Mouse (Mus musculus) left cerebral cortex, adult 8-10 months (tissue): ENCODE results near the gene Add3. TPM values are rescaled to one million over a fixed set of nuclear protein-coding genes. Genes with fewer than 3 reads are reported as not detected.

ENCODE experiments used
- DNase-seq, 2 experiments: peaks; one replicate each; pipeline ENCODE4 v3.0.0; 2022; ENCODE audit warnings: low spot score in 2 of 2
- total RNA-seq, 4 experiments: library from RNA; stranded (reverse); gene quantifications; 2 replicates each; pipeline ENCODE4 v1.2.4; 2022

Add3 gene
- total RNA-seq: 100 to 1,000 TPM; 101 to 107 (median 105) TPM

GRCm38 (mm10) chr19:53140044-53140803, at the start of gene Add3:
Gene Add3 (plus strand): TSS chr19:53140443.
- peak; percentile 52 to 55 for DNase-seq

DNA sequence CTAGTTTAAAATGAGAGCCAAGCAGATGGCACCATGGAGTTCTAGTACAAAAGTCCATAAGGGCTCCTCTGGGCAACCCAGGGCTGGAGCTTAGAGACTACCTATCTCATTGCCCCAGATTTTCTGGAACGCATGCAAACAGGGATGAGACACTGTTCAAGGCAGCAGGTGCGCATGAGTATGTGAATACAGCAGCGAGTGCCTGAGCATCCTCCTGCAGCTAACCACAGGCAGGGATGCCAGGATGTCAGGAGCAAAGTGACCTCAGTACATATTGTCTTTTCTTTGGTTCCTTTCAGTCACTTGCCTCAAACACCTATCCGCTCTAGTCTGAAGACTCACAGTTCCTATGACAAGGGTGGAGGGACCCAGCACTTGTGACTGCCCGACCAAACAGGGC, 49.6 kb upstream of the Add3 start:
- no peak for DNase-seq

GRCm38 (mm10) chr19:53092251-53092650, 48.0 kb upstream of the Add3 start:
- no peak for DNase-seq

DNA sequence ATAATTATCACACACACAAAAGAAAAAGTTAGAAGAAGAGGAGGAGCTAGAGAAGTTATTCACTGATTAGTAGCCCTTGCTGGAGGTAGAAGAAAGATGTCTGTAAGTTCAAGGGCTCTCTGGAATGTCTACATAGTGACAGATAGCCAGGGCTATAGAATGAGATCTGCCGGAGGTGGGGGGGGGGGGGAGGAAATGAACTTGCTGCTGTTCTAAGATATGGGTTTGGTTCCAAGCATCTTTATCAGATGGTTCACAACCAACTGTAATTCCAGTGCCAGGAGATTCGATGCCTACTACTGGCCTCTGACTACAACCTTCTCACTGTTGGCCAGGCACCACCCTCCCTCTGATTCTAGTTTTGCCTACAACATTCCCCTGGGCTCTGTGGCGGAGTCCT, 46.9 kb upstream of the Add3 start:
- no peak for DNase-seq

DNA sequence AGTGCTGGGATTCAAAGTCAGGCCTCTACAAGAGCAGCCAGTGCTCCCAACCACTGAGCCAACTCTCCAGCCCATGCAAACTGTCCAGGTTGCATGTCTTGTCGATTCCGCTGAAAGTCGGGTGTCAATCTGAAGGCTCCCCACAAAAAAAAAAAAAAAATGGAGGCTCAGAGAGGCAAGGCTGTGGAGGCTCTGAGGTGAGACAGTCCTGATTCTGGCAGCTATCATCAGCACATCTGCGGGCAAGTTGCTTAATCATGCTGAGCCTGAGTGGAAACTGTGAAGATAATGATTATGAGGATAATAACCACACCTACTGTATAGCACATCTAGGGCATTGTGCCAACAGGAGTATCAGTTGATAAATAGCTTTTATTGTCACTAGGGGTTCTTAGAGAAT, 45.6 kb upstream of the Add3 start:
- DNase-seq: no peak

DNA sequence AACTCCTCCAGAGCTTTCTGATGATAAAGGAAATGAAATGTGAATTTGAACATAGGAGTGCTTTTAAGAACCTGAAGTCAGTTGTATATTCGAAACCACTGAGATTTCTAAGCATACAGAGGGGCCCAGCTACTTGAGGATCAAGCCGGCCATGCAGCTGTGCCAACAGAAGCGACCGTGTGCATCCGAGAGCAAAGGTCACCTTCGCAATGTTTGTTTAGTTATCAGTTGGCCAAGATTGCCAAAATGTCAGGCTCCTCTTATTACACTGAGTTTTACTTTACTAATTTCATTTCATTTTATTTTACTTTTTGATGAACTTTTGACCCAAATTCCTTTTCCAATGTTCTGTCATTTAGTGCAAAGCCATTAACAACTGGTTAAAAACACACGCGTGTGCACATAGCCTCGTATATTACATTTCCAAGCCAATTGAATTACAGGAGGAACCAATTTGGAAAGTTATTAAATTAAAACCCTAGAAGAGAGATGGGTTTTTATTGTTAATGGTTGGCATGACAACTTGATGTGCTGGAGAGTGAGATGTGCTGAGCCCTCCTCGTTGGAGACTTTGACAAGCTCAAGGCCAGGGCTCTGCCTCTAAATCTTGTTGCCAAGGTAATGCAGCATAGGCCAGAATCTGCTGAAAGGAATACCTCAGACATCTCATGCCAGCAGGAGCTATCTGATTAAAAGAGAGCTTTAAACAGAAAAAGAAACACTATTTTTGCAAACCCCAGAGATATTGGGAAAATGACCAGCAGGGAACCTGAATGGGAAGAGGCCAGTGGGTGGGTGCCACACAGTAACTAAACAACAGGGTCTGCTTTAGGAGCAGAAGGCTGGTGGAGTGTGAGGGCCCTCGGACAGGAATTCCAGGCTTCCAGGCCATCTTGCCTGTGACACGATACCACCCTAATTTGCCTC, 38.6 kb upstream of the Add3 start:
- no peak for DNase-seq

DNA sequence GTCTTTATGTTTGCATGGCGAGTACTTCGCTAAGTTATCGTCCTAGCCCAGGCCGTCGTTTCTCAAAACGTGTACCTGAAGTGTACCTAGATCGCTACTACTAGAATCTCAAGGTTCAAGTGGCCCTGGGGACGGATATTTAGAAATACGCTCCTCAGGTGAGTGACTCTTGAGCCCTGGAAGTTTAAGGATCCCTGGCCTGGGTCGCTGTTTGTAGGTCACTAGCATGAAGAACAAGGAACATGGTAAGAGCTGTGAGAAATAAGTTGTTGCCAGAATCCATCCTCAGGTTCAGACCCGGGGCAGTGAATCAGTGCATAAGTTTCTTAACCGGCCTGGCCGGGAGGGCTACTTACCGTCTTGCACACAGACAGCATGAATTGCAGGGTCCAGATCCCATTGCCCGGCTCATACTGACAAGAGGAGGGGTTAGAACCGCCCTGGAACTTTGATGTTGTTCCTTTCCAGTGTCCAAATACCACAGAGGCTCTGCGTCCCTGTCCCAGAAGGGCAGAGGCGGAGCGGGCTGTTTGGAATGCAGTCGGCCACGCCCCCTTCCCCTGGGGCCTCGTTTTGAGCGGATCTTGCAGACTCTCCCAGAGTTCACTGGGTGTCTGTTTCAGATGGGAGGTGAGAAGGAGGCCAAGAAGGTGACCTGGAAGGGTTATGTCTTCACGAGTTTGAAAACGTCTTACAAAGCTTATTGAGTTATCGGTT, 34.7 kb upstream of the Add3 start:
- no peak for DNase-seq

- peak in 1 of 2 experiments; percentile 37 for DNase-seq
Measured at GRCm38 (mm10) chr19:53106952-53107351, 33.3 kb upstream of the Add3 start.

DNA sequence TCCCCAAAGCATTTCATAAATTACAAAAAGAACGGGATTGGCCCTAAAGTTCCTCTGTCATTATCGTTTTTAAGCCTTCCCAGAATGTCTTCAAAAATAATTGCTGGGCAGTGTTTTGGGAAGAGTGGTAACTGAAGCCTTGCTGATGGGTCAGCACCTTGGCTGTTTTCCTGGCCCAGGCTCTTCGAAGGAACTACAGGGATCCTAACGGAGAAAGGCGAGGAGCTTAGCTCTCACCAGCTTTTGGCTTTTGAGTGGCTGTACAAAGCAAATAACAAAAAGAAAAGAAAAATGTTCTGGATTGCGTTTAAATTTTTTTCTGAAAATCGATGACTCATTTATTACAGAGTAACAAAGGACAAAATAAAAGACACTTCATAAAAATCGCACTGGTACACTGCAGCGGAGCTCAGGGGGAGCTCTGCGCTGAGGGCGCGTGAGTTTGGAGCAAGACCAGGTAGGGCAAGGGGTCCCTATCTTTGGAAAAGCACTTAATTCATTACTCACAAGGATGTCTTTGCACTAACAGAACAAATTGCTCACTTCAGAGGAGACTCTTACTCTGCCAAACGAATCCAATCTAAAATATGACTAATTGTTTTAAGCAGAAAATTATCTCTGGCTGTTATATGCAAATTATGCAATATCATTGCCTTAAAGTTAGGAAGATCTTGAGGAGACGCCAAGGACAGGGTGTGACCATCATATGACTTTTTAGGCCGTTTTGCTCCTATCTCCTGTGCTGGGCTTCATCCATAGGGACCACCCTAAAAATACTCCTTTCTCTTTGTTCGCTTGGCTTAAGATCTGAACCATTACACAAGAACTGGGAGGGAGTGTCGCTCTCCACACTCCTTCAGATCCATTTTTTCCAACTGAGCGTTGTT, 32.6 kb upstream of the Add3 start:
- no peak for DNase-seq

DNA sequence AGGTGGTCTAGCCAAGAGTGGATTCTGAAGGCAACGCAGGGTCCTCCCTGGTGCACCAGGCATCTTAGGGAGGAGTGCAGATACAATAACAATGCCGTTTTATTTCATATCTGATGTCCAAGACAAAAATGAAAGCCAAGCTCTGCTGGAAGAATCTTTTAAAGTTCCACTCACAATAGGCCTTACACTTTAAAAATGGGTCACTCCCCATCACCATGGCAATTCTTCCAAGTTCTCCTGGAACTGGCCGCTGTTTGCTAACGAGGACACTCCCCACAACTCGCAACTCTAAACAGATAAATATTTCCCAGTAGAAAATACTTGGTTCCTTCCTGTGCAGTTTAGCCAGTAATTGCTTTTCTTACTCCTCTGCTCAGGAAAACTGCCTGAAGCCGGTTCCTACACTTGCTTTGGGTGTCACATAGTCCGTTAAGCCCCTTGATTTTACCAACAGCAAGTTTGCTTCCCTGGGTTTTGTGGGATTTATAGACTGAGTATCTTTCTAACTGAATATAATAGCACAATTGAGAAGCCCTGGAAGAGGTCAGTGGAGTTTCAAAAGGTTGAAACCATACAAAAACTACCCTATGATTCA, 28.1 kb upstream of the Add3 start:
- DNase-seq: no peak

GRCm38 (mm10) chr19:53119255-53119795, 20.9 kb upstream of the Add3 start:
- DNase-seq: no peak

DNA sequence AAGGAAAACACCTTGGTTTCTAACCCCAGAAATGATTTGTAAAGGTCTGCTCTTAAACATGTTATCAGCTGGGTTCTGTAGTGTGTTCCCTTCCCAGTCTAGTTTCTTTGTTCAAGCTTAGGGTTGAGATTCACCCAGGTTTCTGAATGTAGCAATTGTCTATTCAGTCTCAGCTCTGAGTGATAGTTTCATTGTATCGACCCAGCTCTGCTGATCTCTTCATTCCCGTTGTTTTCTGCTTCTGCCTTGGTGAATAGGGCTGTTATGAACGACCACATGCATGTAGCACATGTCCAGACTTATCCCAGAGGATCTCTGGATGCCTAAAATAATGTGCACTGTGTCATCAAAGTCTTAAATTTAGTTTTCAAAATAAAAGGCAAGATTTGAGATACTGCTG, 19.8 kb upstream of the Add3 start:
- DNase-seq: no peak

DNA sequence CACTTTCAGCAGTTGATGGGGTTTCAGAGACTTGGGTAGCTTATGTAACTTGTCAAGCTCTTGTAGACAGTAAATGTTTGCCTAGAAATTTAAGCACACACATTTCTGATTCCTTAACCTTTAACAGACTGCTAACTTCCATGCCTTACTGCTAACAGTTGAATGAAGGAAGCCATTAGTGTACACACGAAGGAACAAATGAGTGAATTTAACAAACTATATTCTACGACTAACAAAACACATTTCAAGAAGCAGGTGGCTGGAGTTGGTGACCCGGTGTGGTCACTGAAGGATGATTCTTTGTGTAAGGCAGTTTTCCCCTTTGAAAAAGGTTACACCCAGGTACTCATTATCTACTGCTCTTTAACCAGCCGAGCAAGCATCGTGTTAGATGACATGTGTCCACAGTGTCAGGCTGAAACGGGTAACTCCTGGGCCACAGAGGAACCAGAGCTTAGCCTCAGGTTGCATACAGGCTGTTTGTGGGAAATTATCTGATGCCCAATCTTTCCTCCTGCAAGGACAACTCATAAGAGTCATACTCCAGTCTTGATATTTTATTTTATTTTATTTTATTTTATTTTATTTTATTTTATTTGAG, 17.5 kb upstream of the Add3 start:
- no peak for DNase-seq

- DNase-seq: no peak
Measured at GRCm38 (mm10) chr19:53123301-53123700, 16.9 kb upstream of the Add3 start.

DNA sequence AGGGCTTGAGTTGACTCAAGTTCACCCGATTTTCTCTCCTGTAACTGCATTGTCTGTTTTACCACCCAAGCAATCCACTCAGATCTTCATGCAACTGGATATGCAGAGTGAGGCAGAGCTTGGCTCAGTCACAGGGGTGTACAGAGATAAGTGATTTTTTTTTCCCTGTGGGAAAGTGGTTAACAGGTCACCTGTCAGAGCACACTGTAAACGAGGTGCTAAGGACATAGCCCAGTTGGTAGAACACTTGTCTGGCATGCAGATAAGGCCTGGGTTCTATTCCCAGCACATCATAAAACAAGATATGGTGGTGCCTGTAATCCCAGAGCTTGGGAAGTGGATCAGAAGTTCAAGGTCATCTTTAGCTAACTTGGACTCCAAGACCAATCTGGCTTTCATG, 14.6 kb upstream of the Add3 start:
- no peak for DNase-seq

DNA sequence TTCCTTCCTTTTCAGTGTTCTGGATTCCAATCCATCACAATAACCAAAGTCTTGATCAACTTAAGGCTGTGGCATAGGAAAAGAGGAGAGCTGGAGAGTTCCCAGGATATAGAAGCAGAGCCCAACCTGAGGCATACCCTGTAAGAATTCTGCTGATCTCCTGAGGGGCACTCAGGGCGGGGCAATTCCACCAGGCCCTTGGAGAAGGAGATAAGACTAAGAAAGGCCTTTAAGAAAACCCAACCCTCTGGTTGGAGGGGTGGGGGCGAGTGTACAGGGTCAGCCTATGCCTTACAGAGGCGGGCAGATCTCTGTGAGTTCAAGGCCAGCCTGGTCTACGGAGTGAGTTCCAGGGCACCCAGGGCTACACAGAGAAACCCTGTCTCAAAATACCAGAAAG, 13.7 kb upstream of the Add3 start:
- DNase-seq: no peak

DNA sequence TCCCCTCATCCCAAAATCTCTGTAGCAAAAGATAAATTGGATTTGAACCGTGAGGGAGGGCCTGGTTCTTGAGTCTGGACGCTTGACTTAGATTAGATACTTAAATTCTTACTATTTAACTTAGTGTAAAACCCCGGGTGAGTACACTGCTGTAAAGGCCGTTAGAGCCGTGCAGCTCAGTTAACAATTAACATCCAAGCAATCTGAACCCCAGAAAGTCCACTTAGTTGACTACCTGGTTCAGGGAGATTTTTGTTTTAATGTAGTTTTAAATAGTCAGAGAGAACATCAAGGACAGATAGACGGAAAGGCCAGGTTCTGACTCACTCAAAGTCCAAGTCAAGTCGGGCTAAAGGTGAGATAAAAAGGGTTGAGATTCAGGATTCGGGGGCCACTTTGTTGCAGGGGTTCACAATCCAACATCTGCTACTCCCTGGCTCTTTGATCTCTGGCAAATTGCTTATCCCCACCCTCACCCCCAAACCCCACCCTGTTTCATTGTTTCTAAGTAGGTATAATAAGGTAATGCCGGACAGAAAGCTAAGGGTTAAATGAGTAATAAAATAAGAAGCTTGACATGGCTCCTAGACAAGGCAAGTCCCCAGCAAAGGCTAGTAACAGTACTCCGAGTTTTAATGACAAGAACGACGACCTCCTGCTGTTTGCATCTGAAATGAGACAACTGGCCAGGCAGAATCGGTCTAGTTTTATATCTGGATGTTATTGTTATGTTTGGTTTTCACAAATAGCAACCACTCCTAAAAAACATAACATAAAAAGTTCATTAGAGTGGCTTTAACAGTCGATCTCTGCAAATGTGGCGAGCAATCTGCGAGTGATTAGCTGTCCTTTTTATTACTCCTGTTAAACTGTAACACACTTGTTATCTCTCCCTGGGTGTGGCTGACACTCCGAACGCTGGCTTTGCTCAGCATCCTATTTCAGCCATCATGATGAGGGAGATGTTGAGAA, 12.6 kb upstream of the Add3 start:
- no peak for DNase-seq

- no peak for DNase-seq
Measured at GRCm38 (mm10) chr19:53128494-53129337, 11.5 kb upstream of the Add3 start.
